Mouse (Mus musculus) myocyte (in vitro differentiated cells): ENCODE data around the gene Large2. TPM values are rescaled to one million over a fixed set of nuclear protein-coding genes. Genes with fewer than 3 reads are reported as not detected.

Source experiments
- H3K27me3 ChIP-seq: one replicate; pipeline ENCODE4 v1.6.1; 2011; ENCODE audit not compliant: control insufficient read depth, insufficient read depth, insufficient read length
- H3K36me3 ChIP-seq: one replicate; pipeline ENCODE4 v1.6.1; 2011; ENCODE audit not compliant: control insufficient read depth, insufficient read depth
- H3K4me2 ChIP-seq: one replicate; pipeline ENCODE4 v1.6.1; 2011; ENCODE audit warnings: low read depth, control low read depth
- H3K4me3 ChIP-seq: one replicate; pipeline ENCODE4 v1.5.1; 2011; ENCODE audit warnings: mild to moderate bottlenecking, control low read depth, moderate library complexity
- H3K79me2 ChIP-seq: one replicate; pipeline ENCODE4 v1.6.1; 2011; ENCODE audit not compliant: control insufficient read depth, insufficient read depth
- H3ac ChIP-seq: one replicate; pipeline ENCODE4 v1.6.1; 2011; ENCODE audit not compliant: control insufficient read depth, insufficient read length
- CEBPB ChIP-seq: IDR thresholded peaks from 2 replicates; pipeline ENCODE4 v1.6.1; 2011; ENCODE audit warnings: mild to moderate bottlenecking, moderate library complexity; ENCODE audit not compliant: poor library complexity, insufficient read depth, severe bottlenecking
- E2F4 ChIP-seq: IDR thresholded peaks from one replicate; pipeline ENCODE4 v1.6.1; 2011; ENCODE audit warnings: mild to moderate bottlenecking, control low read depth, moderate library complexity; ENCODE audit not compliant: insufficient read depth
- MAX ChIP-seq: IDR thresholded peaks from one replicate; pipeline ENCODE4 v1.6.1; 2011; ENCODE audit warnings: low read depth, mild to moderate bottlenecking, control low read depth
- MYOD1 ChIP-seq, 3 experiments: IDR thresholded peaks; one replicate each; pipeline ENCODE4 v1.6.1; 2011; ENCODE audit warnings: control low read depth in 2 of 3, low read depth in 2 of 3, mild to moderate bottlenecking in 2 of 3, moderate library complexity in 1 of 3; ENCODE audit not compliant: insufficient read length in 2 of 3, control insufficient read depth in 1 of 3
- MYOG ChIP-seq, 3 experiments: IDR thresholded peaks; one replicate each; pipeline ENCODE4 v1.6.1; 2011; ENCODE audit warnings: control low read depth in 2 of 3, low read depth in 2 of 3, mild to moderate bottlenecking in 2 of 3; ENCODE audit not compliant: insufficient read length in 2 of 3, control insufficient read depth in 1 of 3, insufficient read depth in 1 of 3
- POLR2A ChIP-seq: IDR thresholded peaks from one replicate; pipeline ENCODE4 v1.6.1; 2011; ENCODE audit warnings: low read depth, mild to moderate bottlenecking, control low read depth, moderate library complexity; ENCODE audit not compliant: insufficient read length
- POLR2AphosphoS2 ChIP-seq: IDR thresholded peaks from one replicate; pipeline ENCODE4 v1.6.1; 2011; ENCODE audit warnings: low read depth, control low read depth; ENCODE audit not compliant: insufficient read length
- REST ChIP-seq: IDR thresholded peaks from one replicate; pipeline ENCODE4 v1.6.1; 2011; ENCODE audit warnings: mild to moderate bottlenecking, control low read depth, moderate library complexity; ENCODE audit not compliant: insufficient read depth, insufficient read length
- SRF ChIP-seq: IDR thresholded peaks from one replicate; pipeline ENCODE4 v1.6.1; 2011; ENCODE audit warnings: low read depth; ENCODE audit not compliant: control insufficient read depth, insufficient read length
- TCF12 ChIP-seq: IDR thresholded peaks from one replicate; pipeline ENCODE4 v1.6.1; 2011; ENCODE audit warnings: mild to moderate bottlenecking, control low read depth; ENCODE audit not compliant: poor library complexity, insufficient read depth, severe bottlenecking
- TCF3 ChIP-seq: IDR thresholded peaks from one replicate; pipeline ENCODE4 v1.6.1; 2011; ENCODE audit warnings: low read depth, control low read depth; ENCODE audit not compliant: insufficient read length
- USF1 ChIP-seq: IDR thresholded peaks from one replicate; pipeline ENCODE4 v1.6.1; 2011; ENCODE audit warnings: low read depth, mild to moderate bottlenecking, control low read depth, moderate library complexity
- polyA plus RNA-seq: library from polyadenylated mRNA; unstranded; fragments of >200 nt; fragmentation: generic; extraction: Trizol; gene quantifications from one replicate; pipeline ENCODE4 v1.2.1, GENCODE M21; 2012; ENCODE audit warnings: missing spikeins

Gene Large2
- polyA plus RNA-seq, 1 experiment = 0.11 TPM

DNA sequence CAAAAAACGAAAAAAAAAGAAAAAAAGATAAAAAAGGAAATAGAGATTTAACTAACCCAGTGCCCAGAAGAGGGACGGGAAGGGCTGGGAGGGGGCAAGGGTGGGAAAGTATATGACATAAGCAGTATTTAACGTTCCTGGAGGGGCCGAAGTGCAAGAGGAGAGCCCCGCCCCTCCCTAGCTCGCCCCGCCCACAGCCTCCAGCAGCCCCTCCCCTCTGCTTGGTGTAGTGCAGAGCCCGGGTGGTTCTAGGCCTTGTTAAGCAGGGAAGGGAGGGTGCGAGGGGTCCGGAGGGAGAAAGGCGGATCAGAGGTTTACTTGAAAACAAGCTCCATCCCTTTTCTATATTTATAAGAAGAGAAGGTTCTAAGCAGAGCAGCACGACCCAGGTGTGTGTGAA, 13.8 kb downstream of the Large2 start:
- Histone ChIP-seq H3K36me3 (peaks cover 16% of the 10 kb centered on the region), H3K79me2 (no peaks in the 10 kb centered on the region), H3K27me3 (no peaks in the 10 kb centered on the region), H3K4me2 (no peak overlapping the region), H3ac (no peak overlapping the region), H3K4me3 (no peak overlapping the region)
- TF ChIP-seq USF1 = no peak
- TF ChIP-seq TCF12 = no peak
- TF ChIP-seq MYOD1 (IDR thresholded peaks at IDR 0.05; ENCODE audit: control insufficient read depth in 1 of 3, insufficient read length in 2 of 3, low read depth in 2 of 3) = no peak
- TF ChIP-seq REST = no peak
- no peak for TF ChIP-seq TCF3
- no peak for TF ChIP-seq CEBPB
- no peak for TF ChIP-seq POLR2A
- TF ChIP-seq POLR2AphosphoS2 = no peak
- TF ChIP-seq SRF = no peak
- TF ChIP-seq MAX = no peak
- TF ChIP-seq E2F4 = no peak
- no peak for TF ChIP-seq MYOG (IDR thresholded peaks at IDR 0.05; ENCODE audit: control insufficient read depth in 1 of 3, insufficient read depth in 1 of 3, insufficient read length in 2 of 3, low read depth in 2 of 3)

DNA sequence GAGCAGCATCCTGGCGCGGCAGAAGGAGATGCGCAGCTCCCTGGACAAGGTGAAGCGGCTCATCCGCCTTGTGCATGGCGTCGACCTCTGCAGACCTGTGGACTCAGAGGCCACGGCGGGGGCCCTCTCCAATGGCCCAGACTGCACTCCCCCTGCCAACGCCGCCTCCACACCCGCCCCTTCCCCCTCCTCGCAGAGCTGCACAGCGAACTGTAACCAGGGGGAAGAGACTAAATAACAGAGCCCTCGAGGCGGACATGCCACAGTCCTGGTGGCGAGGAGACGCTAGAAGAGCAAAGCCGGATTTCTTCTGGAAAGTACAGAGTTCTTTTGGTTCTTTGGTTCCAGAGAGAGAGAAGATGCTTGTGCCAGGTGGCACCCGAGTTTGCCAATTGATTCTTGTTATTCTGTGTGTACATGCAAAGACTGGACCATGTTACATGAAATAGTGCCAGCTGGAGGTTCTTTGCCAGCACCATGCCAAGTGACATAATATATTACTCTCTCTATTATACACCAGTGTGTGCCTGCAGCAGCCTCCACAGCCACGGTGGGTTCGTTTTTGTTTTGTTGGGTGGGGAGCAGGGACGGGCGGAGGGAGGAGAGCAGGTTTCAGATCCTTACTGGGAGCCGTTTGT, 14.4 kb downstream of the Large2 start:
- H3K36me3 ChIP-seq = peaks cover 16% of the 10 kb centered on the region
- no peak overlapping the region for H3ac ChIP-seq
- H3K4me3 ChIP-seq = no peak overlapping the region
- no peak for TF ChIP-seq USF1
- TF ChIP-seq CEBPB = no peak
- TF ChIP-seq MAX = no peak
- TF ChIP-seq TCF12 = no peak
- TF ChIP-seq SRF = no peak
- no peak for TF ChIP-seq E2F4
- no peaks in the 10 kb centered on the region for H3K79me2 ChIP-seq
- H3K4me2 ChIP-seq = no peak overlapping the region
- H3K27me3 ChIP-seq = no peaks in the 10 kb centered on the region

DNA sequence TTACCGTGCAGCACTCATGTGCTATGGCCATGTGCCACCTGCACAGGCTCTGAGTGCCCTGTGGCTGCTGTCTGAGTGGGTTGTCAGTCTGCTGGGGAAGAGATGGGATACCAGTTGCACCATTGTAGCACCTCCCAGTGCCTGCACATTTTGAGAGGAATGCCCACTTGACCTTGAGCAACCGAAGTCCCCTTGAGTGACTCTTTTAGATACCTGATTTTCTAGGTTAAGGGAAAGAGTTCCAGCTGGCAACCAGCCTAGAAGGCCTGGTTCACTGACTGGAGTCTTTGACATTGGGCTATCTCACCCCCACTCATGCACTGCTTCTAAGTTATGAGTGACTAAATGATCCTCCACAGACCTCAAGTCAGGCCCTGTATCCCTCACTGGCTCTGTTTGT, 15.4 kb downstream of the Large2 start:
- Histone ChIP-seq H3K4me2 (no peak overlapping the region), H3K79me2 (no peaks in the 10 kb centered on the region)

DNA sequence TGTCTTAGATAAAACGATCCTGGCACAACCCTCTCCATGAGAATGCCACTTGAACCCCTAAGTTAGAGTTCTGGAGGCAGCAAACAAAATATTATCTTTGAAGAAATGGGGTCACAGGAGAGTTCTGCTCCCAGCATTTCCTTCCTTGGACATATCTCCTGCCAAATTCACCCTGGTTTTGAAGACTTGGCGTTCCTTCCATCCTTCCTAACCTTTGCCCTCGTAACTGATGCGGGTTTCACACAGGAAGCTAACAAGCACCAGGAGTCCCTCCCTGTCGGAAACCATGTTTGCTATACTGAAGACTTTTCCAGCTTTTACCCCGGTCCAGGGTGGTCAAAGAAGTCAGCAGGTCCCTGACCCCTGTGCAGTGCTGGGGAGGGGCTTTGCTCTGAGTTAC, 20.4 kb downstream of the Large2 start:
- Histone ChIP-seq H3K79me2 (no peaks in the 10 kb centered on the region), H3K36me3 (peaks cover 16% of the 10 kb centered on the region), H3K4me3 (no peak overlapping the region), H3ac (no peak overlapping the region), H3K27me3 (no peaks in the 10 kb centered on the region), H3K4me2 (no peak overlapping the region)
- TF ChIP-seq USF1 = no peak
- no peak for TF ChIP-seq TCF12
- TF ChIP-seq SRF = no peak

More for the DNA sequence above, 15.4 kb downstream of the Large2 start:
- H3K36me3 ChIP-seq = peaks cover 16% of the 10 kb centered on the region
- no peaks in the 10 kb centered on the region for H3K27me3 ChIP-seq
- H3K4me3 ChIP-seq = no peak overlapping the region
- TF ChIP-seq USF1 (no peak), REST (no peak), POLR2A (no peak), TCF3 (no peak), MYOD1 (IDR thresholded peaks at IDR 0.05; ENCODE audit: control insufficient read depth in 1 of 3, insufficient read length in 2 of 3, low read depth in 2 of 3) (no peak), POLR2AphosphoS2 (no peak), TCF12 (no peak), MYOG (IDR thresholded peaks at IDR 0.05; ENCODE audit: control insufficient read depth in 1 of 3, insufficient read depth in 1 of 3, insufficient read length in 2 of 3, low read depth in 2 of 3) (no peak)
- no peak overlapping the region for H3ac ChIP-seq

DNA sequence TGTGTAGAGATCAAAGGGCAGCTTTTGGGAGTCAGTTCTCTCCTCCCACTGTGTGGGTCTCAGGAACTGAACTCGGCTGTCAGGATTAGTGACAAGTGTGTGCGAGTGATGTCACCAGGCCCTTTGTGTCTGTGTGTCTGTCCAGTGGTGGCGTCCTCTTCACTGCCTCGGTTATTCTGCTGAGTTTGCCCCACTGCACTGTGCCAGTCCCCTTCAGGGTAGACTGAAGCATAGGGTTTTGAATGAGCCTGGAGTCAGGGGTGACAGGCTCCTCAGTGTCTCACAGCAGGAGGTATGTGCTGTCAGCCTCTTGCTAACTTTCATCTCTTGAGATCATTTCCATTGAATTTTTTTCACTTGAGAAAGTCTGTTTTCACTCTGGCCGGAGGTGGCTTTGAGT, 21.3 kb downstream of the Large2 start:
- no peak overlapping the region for H3ac ChIP-seq
- no peaks in the 10 kb centered on the region for H3K27me3 ChIP-seq
- no peak overlapping the region for H3K4me2 ChIP-seq
- no peaks in the 10 kb centered on the region for H3K79me2 ChIP-seq
- peaks cover 20% of the 10 kb centered on the region for H3K36me3 ChIP-seq
- H3K4me3 ChIP-seq = no peak overlapping the region
- TF ChIP-seq POLR2A (no peak), MYOD1 (IDR thresholded peaks at IDR 0.05; ENCODE audit: control insufficient read depth in 1 of 3, insufficient read length in 2 of 3, low read depth in 2 of 3) (no peak), TCF12 (no peak), MYOG (IDR thresholded peaks at IDR 0.05; ENCODE audit: control insufficient read depth in 1 of 3, insufficient read depth in 1 of 3, insufficient read length in 2 of 3, low read depth in 2 of 3) (no peak), E2F4 (no peak), SRF (no peak), MAX (no peak), USF1 (no peak)
